In genomic region chr16:64635110-64635509, GRCm38 (mm10) we compare ENCODE assay signal across 35 mouse cellular contexts. TPM values are rescaled to one million over a fixed set of nuclear protein-coding genes. Genes with fewer than 3 reads are reported as not detected.
"Had no signal": no experiment of that assay in that cellular context is flagged by ENCODE, and none has a peak within 500 bp of the region (broad histone marks: within the 10 kb centered on the region; RNA-seq: fewer than 3 reads in every experiment).

No protein-coding gene starts in this region.

- H3K27ac ChIP-seq: embryonic facial prominence, embryonic 10.5 days; embryonic facial prominence, embryonic 12.5 days; embryonic facial prominence, embryonic 13.5 days; embryonic facial prominence, embryonic 15.5 days; forebrain, embryonic 10.5 days; forebrain, embryonic 12.5 days; forebrain, embryonic 13.5 days; forebrain, embryonic 15.5 days; gastrocnemius, adult 2 months; heart, adult 2 months; heart, embryonic 10.5 days had no signal

- H3K4me1 ChIP-seq: embryonic facial prominence, embryonic 10.5 days; embryonic facial prominence, embryonic 12.5 days; embryonic facial prominence, embryonic 13.5 days; embryonic facial prominence, embryonic 15.5 days; forebrain, embryonic 10.5 days; forebrain, embryonic 12.5 days; forebrain, embryonic 13.5 days; forebrain, embryonic 15.5 days; heart, embryonic 10.5 days had no signal

- H3K4me2 ChIP-seq: embryonic facial prominence, embryonic 12.5 days; embryonic facial prominence, embryonic 13.5 days; embryonic facial prominence, embryonic 15.5 days; forebrain, embryonic 12.5 days; forebrain, embryonic 13.5 days; forebrain, embryonic 15.5 days had no signal

- H3K9ac ChIP-seq: embryonic facial prominence, embryonic 12.5 days; embryonic facial prominence, embryonic 13.5 days; embryonic facial prominence, embryonic 15.5 days; forebrain, embryonic 12.5 days; forebrain, embryonic 13.5 days; forebrain, embryonic 15.5 days; forebrain, postnatal 0 days had no signal

- H3K4me3 ChIP-seq: embryonic facial prominence, embryonic 10.5 days; embryonic facial prominence, embryonic 12.5 days; embryonic facial prominence, embryonic 13.5 days; embryonic facial prominence, embryonic 15.5 days; erythroblast, embryonic 14.5 days; forebrain, embryonic 10.5 days; forebrain, embryonic 12.5 days; forebrain, embryonic 13.5 days; forebrain, embryonic 15.5 days; gastrocnemius, adult 2 months; heart, adult 2 months; heart, embryonic 10.5 days had no signal

- H3K9me3 ChIP-seq: embryonic facial prominence, embryonic 12.5 days; embryonic facial prominence, embryonic 13.5 days; embryonic facial prominence, embryonic 15.5 days; forebrain, embryonic 12.5 days; forebrain, embryonic 13.5 days; forebrain, embryonic 15.5 days; heart, embryonic 10.5 days had no signal

- H3K36me3 ChIP-seq: embryonic facial prominence, embryonic 10.5 days; embryonic facial prominence, embryonic 12.5 days; embryonic facial prominence, embryonic 13.5 days; embryonic facial prominence, embryonic 15.5 days; forebrain, embryonic 10.5 days; forebrain, embryonic 12.5 days; forebrain, embryonic 15.5 days; heart, embryonic 10.5 days had no signal

- H3K27me3 ChIP-seq: embryonic facial prominence, embryonic 12.5 days; embryonic facial prominence, embryonic 13.5 days; embryonic facial prominence, embryonic 15.5 days; forebrain, embryonic 12.5 days; forebrain, embryonic 13.5 days; forebrain, embryonic 15.5 days had no signal

- DNase-seq: cerebellum, adult 9-11 months; cerebellum, postnatal 10 days; cerebellum, postnatal 14 days; cerebellum, postnatal 25 days; cerebellum, postnatal 36 days; embryo, embryonic 11 days; forebrain, postnatal 0 days; gastrocnemius, adult 2 months; gastrocnemius, postnatal 10 days; gastrocnemius, postnatal 14 days; gastrocnemius, postnatal 25 days; heart, adult 11 months; heart, adult 18-20 months; heart, adult 2 months had no signal

RNA-seq across cellular contexts. Expression of gene Csnka2ip, which starts 32.9 kb away (rescaled TPM):
- total RNA-seq: common myeloid progenitor, adult 5-6 weeks; forebrain, postnatal 0 days; gastrocnemius, adult 18-20 months; gastrocnemius, adult 2 months; gastrocnemius, adult 8-10 months; gastrocnemius, postnatal 10 days; gastrocnemius, postnatal 14 days; gastrocnemius, postnatal 25 days; gastrocnemius, postnatal 4 days; granulocyte monocyte progenitor cell, adult 5-6 weeks; heart, adult 18-20 months; heart, adult 8-10 months had no signal
- polyA plus RNA-seq: embryonic facial prominence, embryonic 10.5 days; embryonic facial prominence, embryonic 11.5 days; embryonic facial prominence, embryonic 12.5 days; embryonic facial prominence, embryonic 13.5 days; embryonic facial prominence, embryonic 14.5 days; embryonic facial prominence, embryonic 15.5 days; erythroblast, embryonic 14.5 days; forebrain, embryonic 10.5 days; forebrain, embryonic 11.5 days; forebrain, embryonic 12.5 days; forebrain, embryonic 13.5 days; forebrain, embryonic 14.5 days; forebrain, embryonic 15.5 days; forebrain, embryonic 16.5 days; forebrain, postnatal 0 days; heart, embryonic 10.5 days had no signal
